Mouse (Mus musculus): ENCODE results near the gene Cenpe.

GRCm38 (mm10) chr3:135200409-135201303 lies 11.7 kb upstream of the Cenpe start:
- TF ChIP-seq CTCF (IDR thresholded peaks at IDR 0.05; ENCODE audit: borderline replicate concordance, control insufficient read depth, extremely low read depth, insufficient read depth, low read length, poor library complexity) (no peak), POLR2A (IDR thresholded peaks at IDR 0.05; ENCODE audit: control insufficient read depth, extremely low read depth, insufficient read depth, low read length, poor library complexity) (no peak)

All from thymus, adult 2 months (tissue).